Mouse (Mus musculus): ENCODE results near the gene Scrn2.

- no peak for TF ChIP-seq CTCF (IDR thresholded peaks at IDR 0.05; ENCODE audit: low read depth)
- TF ChIP-seq EP300 (IDR thresholded peaks at IDR 0.05; ENCODE audit: low read depth): no peak
Observed at GRCm38 (mm10) chr11:96982859-96983258, 46.9 kb upstream of the Scrn2 start, which contains the start of gene Sp2.

All from liver, postnatal 0 days (tissue).